Mouse (Mus musculus): Measurements from ENCODE around the gene Zap70. TPM values are rescaled to one million over a fixed set of nuclear protein-coding genes. Genes with fewer than 3 reads are reported as not detected.

The Zap70 gene
- 0.43 and 0.45 TPM in 2 replicates for polyA plus RNA-seq (2014; fragmentation: Nextera tagmentation; extraction: Ambion mirVana)

GRCm38 (mm10) chr1:36761568-36761967, at the start of gene Zap70:
Gene Zap70 (plus strand): TSS chr1:36761798.
- TF ChIP-seq CTCF (IDR thresholded peaks at IDR 0.05; ENCODE audit: low read depth), result no peak
- H3K4me1 ChIP-seq (ENCODE audit: insufficient read depth), result no peaks in the 10 kb centered on the region
- WGBS, result 74% methylated on average over 11 of the region's 11 CpGs
- no peaks in the 10 kb centered on the region for H3K9me3 ChIP-seq (ENCODE audit: low read depth, low read length)
- H3K9ac ChIP-seq, result no peak within 1 kb of the TSS
- DNase-seq (no peak), ATAC-seq (ENCODE audit: insufficient read depth) (no peak)
- no peaks in the 10 kb centered on the region for H3K36me3 ChIP-seq (ENCODE audit: insufficient read depth)
- H3K4me3 ChIP-seq (ENCODE audit: low read depth, low read length), result no peak within 1 kb of the TSS
- no peak within 1 kb of the TSS for H3K4me2 ChIP-seq
- no peaks in the 10 kb centered on the region for H3K27me3 ChIP-seq (ENCODE audit: insufficient read depth, low read length)
- no peak within 1 kb of the TSS for H3K27ac ChIP-seq (ENCODE audit: low read depth)

DNA sequence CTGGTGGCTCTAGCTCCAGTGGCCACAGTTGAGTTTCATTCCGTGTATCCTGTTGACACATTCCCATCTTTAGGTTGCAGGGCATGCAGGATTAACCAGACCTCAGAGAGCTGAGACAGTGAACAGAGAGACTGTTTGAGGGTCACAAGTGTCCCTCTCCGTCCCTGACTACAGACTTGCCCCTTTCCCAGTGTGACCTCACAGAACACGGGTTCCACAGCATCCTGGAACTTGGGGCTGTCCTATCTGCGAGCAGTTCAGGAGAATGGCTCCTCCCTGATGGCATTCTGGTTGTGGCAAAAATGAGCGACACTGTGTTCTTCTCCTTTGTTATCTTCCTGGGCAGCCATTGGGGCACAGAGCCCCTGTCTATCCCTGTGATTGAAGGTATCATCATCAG, 47.3 kb upstream of the Zap70 start, which contains the start of gene Actr1b:
TSS of gene Actr1b (minus strand) at position 112 of the 400 bp plus-strand sequence.
- TF ChIP-seq CTCF (IDR thresholded peaks at IDR 0.05; ENCODE audit: low read depth), result no peak
- H3K9ac ChIP-seq, result no peak within 1 kb of the TSS
- H3K27ac ChIP-seq (ENCODE audit: low read depth), result no peak within 1 kb of the TSS
- H3K36me3 ChIP-seq (ENCODE audit: insufficient read depth), result no peaks in the 10 kb centered on the region
- H3K27me3 ChIP-seq (ENCODE audit: insufficient read depth, low read length), result no peaks in the 10 kb centered on the region
- no peak for DNase-seq
- H3K4me1 ChIP-seq (ENCODE audit: insufficient read depth), result no peaks in the 10 kb centered on the region
- no peak within 1 kb of the TSS for H3K4me3 ChIP-seq (ENCODE audit: low read depth, low read length)
- WGBS, result 77% methylated on average over 5 of the region's 5 CpGs
- no peaks in the 10 kb centered on the region for H3K9me3 ChIP-seq (ENCODE audit: low read depth, low read length)
- ATAC-seq (ENCODE audit: insufficient read depth), result no peak
- H3K4me2 ChIP-seq, result no peak within 1 kb of the TSS

DNA sequence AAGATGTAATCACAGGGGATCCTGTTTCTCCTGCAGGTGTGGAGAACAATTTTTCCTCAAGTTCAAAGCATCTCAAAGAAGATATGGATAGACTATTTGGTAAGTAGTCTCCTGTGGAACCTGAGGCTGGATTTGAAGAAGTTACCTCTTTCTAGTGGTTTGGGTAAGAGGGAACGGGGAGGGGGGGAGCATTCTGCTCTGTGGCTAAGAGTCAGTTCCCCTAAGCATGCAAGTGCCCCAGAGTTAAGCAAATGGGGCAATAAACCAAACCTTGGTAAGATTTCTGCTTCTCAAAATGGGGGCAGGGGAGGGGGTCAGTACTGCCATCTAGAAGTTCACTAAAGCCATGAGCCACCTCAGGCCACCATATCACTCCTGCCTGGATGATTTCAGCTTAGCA, 42.8 kb upstream of the Zap70 start:
- ATAC-seq (ENCODE audit: insufficient read depth), result no peak
- no peak for TF ChIP-seq CTCF (IDR thresholded peaks at IDR 0.05; ENCODE audit: low read depth)
- no peak overlapping the region for H3K4me2 ChIP-seq
- H3K4me3 ChIP-seq (ENCODE audit: low read depth, low read length), result no peak overlapping the region
- H3K27ac ChIP-seq (ENCODE audit: low read depth), result no peak overlapping the region
- DNase-seq, result no peak
- no peaks in the 10 kb centered on the region for H3K4me1 ChIP-seq (ENCODE audit: insufficient read depth)
- no peak overlapping the region for H3K9ac ChIP-seq
- H3K27me3 ChIP-seq (ENCODE audit: insufficient read depth, low read length), result no peaks in the 10 kb centered on the region
- H3K36me3 ChIP-seq (ENCODE audit: insufficient read depth), result no peaks in the 10 kb centered on the region
- 74% methylated on average over 1 of the region's 1 CpGs for WGBS
- H3K9me3 ChIP-seq (ENCODE audit: low read depth, low read length), result no peaks in the 10 kb centered on the region

GRCm38 (mm10) chr1:36723146-36724056, 38.2 kb upstream of the Zap70 start:
- Histone ChIP-seq H3K27me3 (ENCODE audit: insufficient read depth, low read length) (no peaks in the 10 kb centered on the region), H3K27ac (ENCODE audit: low read depth) (no peak overlapping the region), H3K9me3 (ENCODE audit: low read depth, low read length) (no peaks in the 10 kb centered on the region), H3K36me3 (ENCODE audit: insufficient read depth) (no peaks in the 10 kb centered on the region), H3K4me3 (ENCODE audit: low read depth, low read length) (no peak overlapping the region), H3K9ac (no peak overlapping the region), H3K4me2 (no peak overlapping the region), H3K4me1 (ENCODE audit: insufficient read depth) (no peaks in the 10 kb centered on the region)
- peak; percentile 77 for ATAC-seq (ENCODE audit: insufficient read depth)
- DNase-seq, result peak; percentile 53
- WGBS, result 53% methylated on average over 16 of the region's 16 CpGs
- no peak for TF ChIP-seq CTCF (IDR thresholded peaks at IDR 0.05; ENCODE audit: low read depth)

- no peak overlapping the region for H3K27ac ChIP-seq (ENCODE audit: low read depth)
These were observed 37.6 kb upstream of the Zap70 start for GRCm38 (mm10) chr1:36724057-36724431.

DNA sequence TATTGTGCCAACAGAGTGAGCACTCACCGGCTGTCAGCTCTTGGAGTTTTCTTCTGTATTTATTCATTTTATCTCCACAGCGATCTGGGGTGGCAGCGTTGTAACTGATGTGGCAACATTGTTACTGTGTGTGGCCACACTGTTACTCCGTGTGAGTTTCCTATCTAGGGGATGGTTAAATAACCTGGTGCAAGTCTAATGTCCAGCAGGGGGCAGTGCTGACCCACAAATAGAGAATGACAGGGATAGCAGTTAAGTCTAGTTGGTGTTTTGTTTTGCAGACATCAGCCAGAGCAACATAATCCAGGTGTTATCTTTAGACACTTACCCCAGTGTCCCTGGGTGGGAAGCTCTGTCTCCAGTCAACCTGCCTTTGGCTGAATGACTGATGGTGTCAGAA, 24.3 kb upstream of the Zap70 start:
- no peak overlapping the region for H3K4me3 ChIP-seq (ENCODE audit: low read depth, low read length)
- DNase-seq (peak; percentile 93), ATAC-seq (ENCODE audit: insufficient read depth) (peak; percentile 44; the same call in 1 of the 2 replicates)
- H3K4me2 ChIP-seq, result no peak overlapping the region
- H3K27me3 ChIP-seq (ENCODE audit: insufficient read depth, low read length), result no peaks in the 10 kb centered on the region
- no peak overlapping the region for H3K27ac ChIP-seq (ENCODE audit: low read depth)
- peak; percentile 89 for TF ChIP-seq CTCF (IDR thresholded peaks at IDR 0.05; ENCODE audit: low read depth)
- no peaks in the 10 kb centered on the region for H3K36me3 ChIP-seq (ENCODE audit: insufficient read depth)
- whole genome bisulfite sequencing, result 11% methylated on average over 4 of the region's 4 CpGs
- H3K9me3 ChIP-seq (ENCODE audit: low read depth, low read length), result no peaks in the 10 kb centered on the region
- H3K9ac ChIP-seq, result no peak overlapping the region
- H3K4me1 ChIP-seq (ENCODE audit: insufficient read depth), result no peaks in the 10 kb centered on the region

More at GRCm38 (mm10) chr1:36724057-36724431, 37.6 kb upstream of the Zap70 start:
- H3K9me3 ChIP-seq (ENCODE audit: low read depth, low read length), result no peaks in the 10 kb centered on the region
- no peaks in the 10 kb centered on the region for H3K4me1 ChIP-seq (ENCODE audit: insufficient read depth)
- ATAC-seq (ENCODE audit: insufficient read depth) (no peak), DNase-seq (no peak)
- H3K4me3 ChIP-seq (ENCODE audit: low read depth, low read length), result no peak overlapping the region
- no peaks in the 10 kb centered on the region for H3K36me3 ChIP-seq (ENCODE audit: insufficient read depth)
- no peak overlapping the region for H3K4me2 ChIP-seq
- no peaks in the 10 kb centered on the region for H3K27me3 ChIP-seq (ENCODE audit: insufficient read depth, low read length)
- TF ChIP-seq CTCF (IDR thresholded peaks at IDR 0.05; ENCODE audit: low read depth), result no peak
- H3K9ac ChIP-seq, result no peak overlapping the region
- 64% methylated on average over 4 of the region's 4 CpGs for WGBS

GRCm38 (mm10) chr1:36739231-36739630, 22.4 kb upstream of the Zap70 start:
- H3K27ac ChIP-seq (ENCODE audit: low read depth), result no peak overlapping the region
- H3K4me1 ChIP-seq (ENCODE audit: insufficient read depth), result no peaks in the 10 kb centered on the region
- H3K27me3 ChIP-seq (ENCODE audit: insufficient read depth, low read length), result no peaks in the 10 kb centered on the region
- H3K4me2 ChIP-seq, result no peak overlapping the region
- H3K9ac ChIP-seq, result no peak overlapping the region
- H3K9me3 ChIP-seq (ENCODE audit: low read depth, low read length), result no peaks in the 10 kb centered on the region
- ATAC-seq (ENCODE audit: insufficient read depth) (no peak), DNase-seq (no peak)
- no peaks in the 10 kb centered on the region for H3K36me3 ChIP-seq (ENCODE audit: insufficient read depth)
- TF ChIP-seq CTCF (IDR thresholded peaks at IDR 0.05; ENCODE audit: low read depth), result no peak
- no peak overlapping the region for H3K4me3 ChIP-seq (ENCODE audit: low read depth, low read length)
- WGBS, result 66% methylated on average over 5 of the region's 5 CpGs

All from lung, embryonic 14.5 days (tissue).